Mouse (Mus musculus) heart, embryonic 14.5 days (tissue): ENCODE data around the gene Bcl2l12. TPM values are rescaled to one million over a fixed set of nuclear protein-coding genes. Genes with fewer than 3 reads are reported as not detected.
A peak's percentile ranks its signal among the peaks of the same experiment; 100 is the strongest.

ENCODE experiments used
- ATAC-seq: fragments of 200-750 bp; cut with Nextera tagmentation; 2 replicates; pipeline ENCODE4 v1.8.0; 2017; ENCODE audit warnings: low read depth, moderate TSS enrichment; ENCODE audit not compliant: insufficient number of reproducible peaks, insufficient read depth, low FRiP score
- H3K27ac ChIP-seq, 2 experiments: fragments of 200-500 bp in 1 of 2; fragments of 300-500 bp in 1 of 2; sonication (generic) in 1 of 2; replicated peaks in 1 of 2; 2 replicates each; pipeline ENCODE4 v1.5.1; 2012 to 2014; ENCODE audit warnings: low read depth in 2 of 2, low read length in 2 of 2, control low read depth in 1 of 2, mild to moderate bottlenecking in 1 of 2, mixed read lengths in 1 of 2; ENCODE audit not compliant: control insufficient read depth in 1 of 2, insufficient read depth in 1 of 2
- H3K27me3 ChIP-seq: fragments of 300-500 bp; sonication (generic); 2 replicates; pipeline ENCODE4 v1.6.1; 2014; ENCODE audit warnings: mild to moderate bottlenecking, low read length, control low read depth; ENCODE audit not compliant: control insufficient read depth, insufficient read depth
- H3K36me3 ChIP-seq: fragments of 300-500 bp; sonication (generic); 2 replicates; pipeline ENCODE4 v1.6.1; 2014; ENCODE audit warnings: mild to moderate bottlenecking, control low read depth, low read length, mixed read lengths; ENCODE audit not compliant: control insufficient read depth, insufficient read depth
- H3K4me1 ChIP-seq, 2 experiments: fragments of 200-500 bp in 1 of 2; fragments of 300-500 bp in 1 of 2; sonication (generic) in 1 of 2; 2 replicates each; pipeline ENCODE4 v1.6.1; 2012 to 2014; ENCODE audit warnings: low read length in 2 of 2, control low read depth in 1 of 2, mixed read lengths in 1 of 2; ENCODE audit not compliant: control insufficient read depth in 2 of 2, insufficient read depth in 2 of 2
- H3K4me2 ChIP-seq: fragments of 300-500 bp; sonication (generic); 2 replicates; pipeline ENCODE4 v1.6.1; 2014; ENCODE audit warnings: mild to moderate bottlenecking, low read length
- H3K4me3 ChIP-seq, 2 experiments: fragments of 200-500 bp in 1 of 2; fragments of 300-500 bp in 1 of 2; sonication (generic) in 1 of 2; 2 replicates each; pipeline ENCODE4 v1.5.1; 2012 to 2014; ENCODE audit warnings: low read length in 2 of 2, mild to moderate bottlenecking in 2 of 2, control low read depth in 1 of 2, low read depth in 1 of 2, moderate library complexity in 1 of 2; ENCODE audit not compliant: control insufficient read depth in 1 of 2, insufficient read depth in 1 of 2
- H3K9ac ChIP-seq: fragments of 300-500 bp; sonication (generic); 2 replicates; pipeline ENCODE4 v1.6.1; 2014; ENCODE audit warnings: mild to moderate bottlenecking, low read length
- H3K9me3 ChIP-seq: fragments of 300-500 bp; sonication (generic); 2 replicates; pipeline ENCODE4 v1.6.1; 2016; ENCODE audit warnings: low read length, control low read depth; ENCODE audit not compliant: control insufficient read depth
- WGBS: fragments of 180-500 bp; shearing (Covaris S2); extraction: QIAGEN DNeasy Blood & Tissue Kit; methylation state at CpG from one replicate; pipeline ENCODE4 v1.1.7; 2014; 5-methylcytosine and 5-hydroxymethylcytosine counted together
- polyA plus RNA-seq: library from polyadenylated mRNA; unstranded; fragments of >200 nt; fragmentation: Nextera tagmentation; extraction: Ambion mirVana; gene quantifications from 2 replicates; pipeline ENCODE4 v1.2.1, GENCODE M21; 2014

Bcl2l12 gene
- polyA plus RNA-seq, 1 experiment from 2014 or later = 35.4 TPM

DNA sequence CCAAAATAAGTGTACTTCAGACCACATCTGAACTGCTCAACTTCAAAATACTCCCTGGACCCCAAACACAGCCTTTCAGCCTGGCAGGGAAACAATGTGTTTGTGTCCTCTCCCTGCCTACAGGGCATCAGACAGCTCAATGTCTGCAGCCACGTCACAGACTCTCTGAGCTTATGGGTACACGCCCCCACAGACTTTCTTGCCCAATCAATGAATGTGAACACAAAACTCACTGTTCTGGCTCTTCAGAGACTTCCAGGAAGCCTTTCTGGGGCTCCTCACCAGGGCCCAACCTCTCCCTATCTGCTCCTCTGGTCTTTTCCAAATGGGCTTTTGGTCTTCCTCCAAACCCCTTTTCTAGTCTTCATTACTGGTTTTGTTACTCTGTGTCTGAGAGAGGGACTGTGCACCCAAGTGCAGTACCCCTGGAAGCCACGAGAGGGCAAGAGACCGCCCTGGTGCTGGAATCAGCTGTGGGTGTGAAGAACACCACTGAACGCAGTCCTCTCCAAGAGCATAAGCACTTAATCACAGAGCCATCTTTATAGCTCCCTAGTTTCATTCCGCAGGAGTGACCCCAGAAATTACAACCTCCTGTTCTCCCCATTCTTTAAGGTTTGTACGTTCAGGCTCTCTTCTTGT is 39.3 kb upstream of the Bcl2l12 start:
- Histone ChIP-seq H3K4me2 (no peak overlapping the region), H3K4me1 (no peaks in the 10 kb centered on the region), H3K9ac (no peak overlapping the region), H3K36me3 (peaks cover 100% of the 10 kb centered on the region), H3K9me3 (no peaks in the 10 kb centered on the region), H3K27ac (0 out of 4 replicates have a peak overlapping the region, but pooled peaks of 1 of the 2 experiments have one; percentile 6), H3K4me3 (no peak overlapping the region), H3K27me3 (no peaks in the 10 kb centered on the region)
- no peak for ATAC-seq
- WGBS = 70% methylated on average over 7 of the region's 7 CpGs

DNA sequence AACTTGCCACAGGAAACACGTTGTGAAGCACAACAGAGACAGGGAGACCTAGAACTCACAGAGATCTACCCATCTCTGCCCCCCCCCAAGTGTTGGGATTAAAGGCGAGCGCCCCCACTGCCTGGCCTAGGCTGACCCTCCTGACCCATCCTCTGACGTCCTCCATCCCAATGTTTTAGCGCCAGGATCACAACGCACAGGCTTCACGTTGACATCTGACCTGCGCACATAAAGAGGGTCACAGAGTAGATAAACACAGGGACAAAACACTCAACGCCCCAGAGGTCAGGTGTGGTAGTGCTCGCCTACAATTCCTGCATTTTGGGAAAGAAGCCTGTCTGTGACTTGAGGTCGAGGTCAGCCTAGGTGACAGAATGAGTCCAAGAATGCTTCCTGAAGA is 38.2 kb upstream of the Bcl2l12 start:
- Histone ChIP-seq H3K27me3 (no peaks in the 10 kb centered on the region), H3K9ac (no peak overlapping the region), H3K4me2 (no peak overlapping the region), H3K36me3 (peaks cover 100% of the 10 kb centered on the region), H3K4me1 (no peaks in the 10 kb centered on the region), H3K9me3 (no peaks in the 10 kb centered on the region), H3K27ac (no peak overlapping the region), H3K4me3 (no peak overlapping the region)
- WGBS = 89% methylated on average over 11 of the region's 11 CpGs
- no peak for ATAC-seq

DNA sequence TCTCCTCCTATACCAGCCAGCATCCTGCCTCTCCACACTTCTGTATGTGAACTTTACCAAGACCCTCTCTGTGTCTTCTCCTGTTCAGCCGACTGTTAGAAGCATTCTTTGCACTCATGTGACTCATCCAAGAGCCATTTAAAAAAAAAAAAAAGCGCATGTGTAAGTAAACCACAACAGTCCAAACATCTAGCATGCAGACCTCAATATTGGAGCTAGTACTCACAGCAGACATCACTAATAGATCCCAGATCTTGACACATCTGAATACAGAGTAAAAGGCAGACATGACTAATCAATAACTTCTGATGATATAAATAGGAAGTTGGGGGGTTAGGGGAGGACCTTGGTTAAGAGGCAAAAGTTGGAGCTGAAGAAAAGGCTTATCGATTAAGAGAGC is 37.1 kb upstream of the Bcl2l12 start:
- no peaks in the 10 kb centered on the region for H3K4me1 ChIP-seq
- H3K4me2 ChIP-seq = no peak overlapping the region
- no peaks in the 10 kb centered on the region for H3K9me3 ChIP-seq
- H3K27me3 ChIP-seq = no peaks in the 10 kb centered on the region
- peaks cover 100% of the 10 kb centered on the region for H3K36me3 ChIP-seq
- H3K9ac ChIP-seq = no peak overlapping the region
- no peak overlapping the region for H3K4me3 ChIP-seq
- no peak for ATAC-seq
- 84% methylated on average over 3 of the region's 3 CpGs for WGBS
- H3K27ac ChIP-seq = no peak overlapping the region

DNA sequence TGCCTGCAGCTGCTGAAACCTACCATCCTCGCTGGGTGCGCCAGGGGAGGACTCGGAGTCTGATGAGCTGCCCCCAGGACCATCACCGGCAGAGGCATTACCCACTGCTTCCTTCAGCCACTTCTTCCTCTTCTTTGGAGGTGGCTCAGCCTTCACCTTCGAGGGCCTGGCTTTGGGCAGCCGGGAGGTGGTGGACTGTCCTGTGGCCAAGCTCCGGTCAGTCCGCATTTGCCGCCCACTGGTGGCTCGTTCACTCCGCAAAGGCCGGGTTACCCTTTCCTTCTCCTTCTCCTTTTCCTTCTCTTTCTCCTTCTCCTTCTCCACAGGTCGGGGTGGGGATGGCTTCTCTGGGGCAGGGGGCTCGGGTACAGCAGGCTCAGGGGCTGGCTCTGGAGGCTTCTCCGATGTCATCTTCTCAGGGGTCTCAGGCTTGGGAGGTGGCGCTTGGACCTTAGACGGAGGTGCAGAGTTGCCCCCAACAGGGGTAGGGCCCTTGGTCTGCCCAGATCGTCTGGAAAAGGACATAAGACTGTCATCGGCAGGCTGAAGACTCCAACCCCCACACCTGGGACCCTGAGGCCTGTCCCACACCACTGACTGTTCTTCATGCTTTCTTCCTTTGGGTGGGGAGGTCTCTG is 35.3 kb upstream of the Bcl2l12 start:
- ATAC-seq = no peak
- H3K4me1 ChIP-seq = no peaks in the 10 kb centered on the region
- no peak overlapping the region for H3K27ac ChIP-seq
- no peaks in the 10 kb centered on the region for H3K27me3 ChIP-seq
- H3K36me3 ChIP-seq = peaks cover 99% of the 10 kb centered on the region
- WGBS = 90% methylated on average over 19 of the region's 19 CpGs
- no peak overlapping the region for H3K4me3 ChIP-seq
- no peak overlapping the region for H3K4me2 ChIP-seq
- H3K9ac ChIP-seq = no peak overlapping the region
- H3K9me3 ChIP-seq = no peaks in the 10 kb centered on the region

DNA sequence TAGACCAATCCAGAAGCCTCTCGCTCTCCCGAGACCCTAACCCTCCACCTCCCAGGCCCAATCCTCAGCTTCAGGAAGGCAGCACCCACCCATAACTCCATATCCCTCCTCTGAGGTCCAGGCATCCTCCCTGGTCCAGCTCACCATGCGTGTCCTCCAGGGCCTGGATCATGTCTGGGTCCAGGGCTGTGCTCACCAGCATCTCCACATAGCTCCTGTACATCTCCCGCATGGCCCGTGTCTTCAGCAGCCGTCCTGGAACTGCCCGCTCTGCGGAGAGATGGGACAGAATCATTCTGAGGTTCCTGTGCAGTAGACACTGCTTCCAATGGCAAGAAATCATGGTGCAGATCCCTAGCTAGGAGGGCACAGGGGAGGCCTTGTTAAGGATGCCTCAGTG is 32.3 kb upstream of the Bcl2l12 start:
- Histone ChIP-seq H3K27me3 (no peaks in the 10 kb centered on the region), H3K36me3 (peaks cover 93% of the 10 kb centered on the region), H3K4me3 (no peak overlapping the region), H3K9ac (no peak overlapping the region), H3K9me3 (no peaks in the 10 kb centered on the region), H3K4me2 (no peak overlapping the region), H3K4me1 (no peaks in the 10 kb centered on the region), H3K27ac (no peak overlapping the region)
- ATAC-seq = no peak
- 98% methylated on average over 8 of the region's 8 CpGs for WGBS

DNA sequence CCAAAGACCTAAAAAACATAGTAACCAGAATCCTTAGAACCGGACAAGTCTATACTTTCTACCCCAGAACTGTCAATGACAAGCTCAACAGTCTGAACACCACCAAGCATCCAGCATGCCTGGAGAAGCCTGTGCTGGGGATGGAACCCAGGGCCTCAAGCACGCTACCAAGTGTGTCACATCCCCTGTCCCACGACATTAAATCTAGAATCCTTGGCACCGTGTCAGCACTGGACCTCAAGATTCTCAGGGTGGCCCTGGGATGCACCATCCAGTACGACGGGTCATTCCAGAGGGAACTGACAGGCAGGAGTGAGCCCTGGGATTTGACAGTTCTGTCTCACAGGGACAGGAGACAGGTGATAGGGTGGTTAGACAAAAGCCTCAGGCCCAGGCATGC is 31.5 kb upstream of the Bcl2l12 start:
- no peak overlapping the region for H3K27ac ChIP-seq
- no peaks in the 10 kb centered on the region for H3K27me3 ChIP-seq
- H3K4me2 ChIP-seq = no peak overlapping the region
- WGBS = 90% methylated on average over 6 of the region's 6 CpGs
- H3K9ac ChIP-seq = no peak overlapping the region
- H3K36me3 ChIP-seq = peaks cover 84% of the 10 kb centered on the region
- no peaks in the 10 kb centered on the region for H3K9me3 ChIP-seq
- ATAC-seq = no peak
- no peaks in the 10 kb centered on the region for H3K4me1 ChIP-seq
- no peak overlapping the region for H3K4me3 ChIP-seq

DNA sequence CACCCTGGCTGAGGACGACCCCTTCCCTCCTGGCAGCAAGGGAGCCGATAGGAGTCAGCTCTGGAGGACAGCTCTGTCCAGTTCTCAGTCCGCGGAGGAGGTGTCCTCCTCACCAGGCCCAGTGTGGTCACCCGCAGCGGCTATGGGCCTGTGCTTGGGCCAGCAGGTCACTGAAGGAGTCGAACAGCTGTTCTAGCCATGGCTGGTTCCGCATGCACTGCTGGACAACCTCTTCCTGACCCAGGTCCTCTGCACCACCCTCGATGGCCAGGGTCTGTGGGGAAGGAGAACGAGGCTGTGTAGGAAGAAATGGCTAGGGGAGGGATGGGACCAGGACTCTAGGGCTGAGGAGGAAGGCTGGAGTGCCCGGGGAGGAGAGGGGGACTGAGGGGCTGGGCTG is 29.8 kb upstream of the Bcl2l12 start:
- Histone ChIP-seq H3K27me3 (no peaks in the 10 kb centered on the region), H3K36me3 (peaks cover 68% of the 10 kb centered on the region)

DNA sequence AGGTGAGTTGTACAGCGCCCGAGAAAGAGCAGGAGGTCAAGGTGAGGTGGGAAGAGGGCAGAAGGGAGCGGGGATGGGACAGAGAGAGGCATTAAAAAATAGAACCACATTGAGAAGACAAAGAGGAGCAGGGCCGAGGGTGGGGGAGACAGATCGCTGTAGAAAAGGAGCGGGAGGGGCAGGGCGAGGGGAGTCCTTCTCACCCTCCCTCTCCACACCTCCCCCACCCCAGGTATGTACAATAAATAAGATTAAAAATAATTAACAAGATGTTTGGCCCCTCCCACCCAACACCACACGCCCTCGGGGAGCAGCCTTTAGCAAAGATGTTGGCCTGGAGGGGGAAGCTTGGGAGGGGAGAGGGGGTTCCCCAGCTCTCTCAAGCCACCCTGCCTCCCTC is 29.2 kb upstream of the Bcl2l12 start:
- Histone ChIP-seq H3K9ac (no peak overlapping the region), H3K36me3 (peaks cover 62% of the 10 kb centered on the region), H3K27me3 (no peaks in the 10 kb centered on the region), H3K4me1 (no peaks in the 10 kb centered on the region), H3K27ac (no peak overlapping the region), H3K9me3 (no peaks in the 10 kb centered on the region), H3K4me3 (no peak overlapping the region), H3K4me2 (no peak overlapping the region)
- WGBS = 87% methylated on average over 9 of the region's 9 CpGs
- no peak for ATAC-seq

More for the DNA sequence above, 29.8 kb upstream of the Bcl2l12 start:
- H3K9ac ChIP-seq = no peak overlapping the region
- 93% methylated on average over 11 of the region's 11 CpGs for WGBS
- no peak overlapping the region for H3K27ac ChIP-seq
- no peak overlapping the region for H3K4me2 ChIP-seq
- H3K4me3 ChIP-seq = no peak overlapping the region
- no peaks in the 10 kb centered on the region for H3K4me1 ChIP-seq
- no peaks in the 10 kb centered on the region for H3K9me3 ChIP-seq
- no peak for ATAC-seq
